Mouse (Mus musculus): ENCODE measurements around the gene Asna1. TPM values are rescaled to one million over a fixed set of nuclear protein-coding genes. Genes with fewer than 3 reads are reported as not detected.
A peak's percentile ranks its signal among the peaks of the same experiment; 100 is the strongest.

Gene Asna1
- polyA plus RNA-seq, 1 experiment from 2014 or later, result 129 TPM

DNA sequence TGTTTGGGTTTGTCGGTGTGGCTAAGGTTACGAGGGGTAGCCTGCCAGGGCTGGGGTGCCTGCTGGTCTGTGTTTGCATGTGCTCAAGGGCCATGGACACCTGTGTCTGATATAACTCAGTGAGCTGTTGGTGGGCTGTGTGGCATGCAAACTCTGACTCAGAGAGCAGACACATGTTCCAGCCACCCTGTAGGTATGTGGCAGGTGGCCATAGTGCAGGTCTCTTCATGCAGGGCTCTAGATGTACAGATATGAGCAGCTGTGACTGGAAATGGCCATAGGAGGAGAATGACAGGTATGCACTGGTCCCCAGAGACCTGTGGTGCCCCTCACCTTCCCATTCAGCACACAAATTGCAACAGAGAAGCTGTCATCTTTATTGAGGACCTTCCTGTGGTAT, 42.1 kb upstream of the Asna1 start:
- Histone ChIP-seq H3K36me3 (ENCODE audit: control insufficient read depth, insufficient read depth, low read length) (no peaks in the 10 kb centered on the region), H3K9ac (ENCODE audit: low read length) (no peak overlapping the region), H3K4me3 (ENCODE audit: low read depth, low read length) (no peak overlapping the region), H3K9me3 (ENCODE audit: control insufficient read depth, low read length) (no peaks in the 10 kb centered on the region), H3K27me3 (ENCODE audit: control insufficient read depth, insufficient read depth, low read length) (no peaks in the 10 kb centered on the region), H3K27ac (ENCODE audit: low read depth, low read length) (no peak overlapping the region), H3K4me1 (ENCODE audit: control insufficient read depth, insufficient read depth, low read length) (peaks cover under 1% of the 10 kb centered on the region), H3K4me2 (no peak overlapping the region)
- ATAC-seq (ENCODE audit: low FRiP score), result no peak
- WGBS, result 96% methylated on average over 2 of the region's 2 CpGs
- DNase-seq (ENCODE audit: low spot score, missing footprints), result no peak

DNA sequence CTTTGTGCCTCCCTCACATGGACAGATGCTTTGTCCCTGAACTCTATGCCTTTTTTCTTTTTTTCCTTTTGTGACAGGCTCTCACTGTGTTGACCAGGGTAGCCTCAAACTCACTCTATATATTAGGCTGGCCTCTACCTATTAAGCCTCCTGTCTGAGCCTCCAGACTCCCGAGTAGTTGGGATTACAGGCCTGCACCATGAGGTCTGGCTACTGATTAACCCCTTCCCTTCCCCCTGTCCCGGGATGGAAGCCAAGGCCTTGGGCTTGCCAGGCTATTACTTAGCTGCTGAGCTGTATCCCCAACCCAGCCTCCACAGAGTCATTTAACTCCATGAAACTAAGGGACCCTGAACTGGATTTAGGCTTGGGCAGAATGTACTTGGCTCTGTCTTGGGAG, 40.1 kb upstream of the Asna1 start:
- WGBS, result 33% methylated on average over 2 of the region's 2 CpGs
- no peaks in the 10 kb centered on the region for H3K36me3 ChIP-seq (ENCODE audit: control insufficient read depth, insufficient read depth, low read length)
- no peaks in the 10 kb centered on the region for H3K9me3 ChIP-seq (ENCODE audit: control insufficient read depth, low read length)

DNA sequence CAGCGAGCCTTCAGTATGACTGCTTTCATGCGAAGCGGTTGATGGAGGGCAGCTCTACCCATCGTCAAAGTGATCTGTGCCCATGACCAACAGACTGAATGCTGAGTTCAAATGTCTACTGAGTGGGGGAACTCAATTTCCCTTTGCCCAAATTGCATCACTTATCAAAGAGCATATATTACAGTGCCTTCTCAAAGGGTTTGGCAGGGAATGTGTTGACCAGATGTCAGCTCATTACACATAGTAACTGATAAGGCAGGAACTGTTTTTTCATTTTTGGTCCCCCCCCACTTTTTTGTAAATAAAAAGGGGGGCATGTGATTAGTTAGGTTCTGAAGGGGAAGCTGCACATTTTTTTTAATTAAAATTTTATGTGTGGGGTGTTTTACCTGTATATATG, 37.5 kb upstream of the Asna1 start:
- peaks cover 6% of the 10 kb centered on the region; the same call in 1 of the 2 replicates for H3K4me1 ChIP-seq (ENCODE audit: control insufficient read depth, insufficient read depth, low read length)
- H3K4me2 ChIP-seq, result no peak overlapping the region
- H3K27ac ChIP-seq (ENCODE audit: low read depth, low read length), result no peak overlapping the region
- no peaks in the 10 kb centered on the region for H3K36me3 ChIP-seq (ENCODE audit: control insufficient read depth, insufficient read depth, low read length)
- no peak overlapping the region for H3K9ac ChIP-seq (ENCODE audit: low read length)
- H3K27me3 ChIP-seq (ENCODE audit: control insufficient read depth, insufficient read depth, low read length), result no peaks in the 10 kb centered on the region
- no peak overlapping the region for H3K4me3 ChIP-seq (ENCODE audit: low read depth, low read length)
- no peaks in the 10 kb centered on the region for H3K9me3 ChIP-seq (ENCODE audit: control insufficient read depth, low read length)
- ATAC-seq (ENCODE audit: low FRiP score) (no peak), DNase-seq (ENCODE audit: low spot score, missing footprints) (peak; percentile 41)
- 97% methylated on average over 4 of the region's 4 CpGs for WGBS

More for the DNA sequence above, 40.1 kb upstream of the Asna1 start:
- ATAC-seq (ENCODE audit: low FRiP score) (no peak), DNase-seq (ENCODE audit: low spot score, missing footprints) (no peak)
- no peaks in the 10 kb centered on the region for H3K27me3 ChIP-seq (ENCODE audit: control insufficient read depth, insufficient read depth, low read length)
- H3K27ac ChIP-seq (ENCODE audit: low read depth, low read length), result no peak overlapping the region
- no peak overlapping the region for H3K4me3 ChIP-seq (ENCODE audit: low read depth, low read length)
- peaks cover 5% of the 10 kb centered on the region; the same call in 1 of the 2 replicates for H3K4me1 ChIP-seq (ENCODE audit: control insufficient read depth, insufficient read depth, low read length)
- no peak overlapping the region for H3K9ac ChIP-seq (ENCODE audit: low read length)
- no peak overlapping the region for H3K4me2 ChIP-seq

DNA sequence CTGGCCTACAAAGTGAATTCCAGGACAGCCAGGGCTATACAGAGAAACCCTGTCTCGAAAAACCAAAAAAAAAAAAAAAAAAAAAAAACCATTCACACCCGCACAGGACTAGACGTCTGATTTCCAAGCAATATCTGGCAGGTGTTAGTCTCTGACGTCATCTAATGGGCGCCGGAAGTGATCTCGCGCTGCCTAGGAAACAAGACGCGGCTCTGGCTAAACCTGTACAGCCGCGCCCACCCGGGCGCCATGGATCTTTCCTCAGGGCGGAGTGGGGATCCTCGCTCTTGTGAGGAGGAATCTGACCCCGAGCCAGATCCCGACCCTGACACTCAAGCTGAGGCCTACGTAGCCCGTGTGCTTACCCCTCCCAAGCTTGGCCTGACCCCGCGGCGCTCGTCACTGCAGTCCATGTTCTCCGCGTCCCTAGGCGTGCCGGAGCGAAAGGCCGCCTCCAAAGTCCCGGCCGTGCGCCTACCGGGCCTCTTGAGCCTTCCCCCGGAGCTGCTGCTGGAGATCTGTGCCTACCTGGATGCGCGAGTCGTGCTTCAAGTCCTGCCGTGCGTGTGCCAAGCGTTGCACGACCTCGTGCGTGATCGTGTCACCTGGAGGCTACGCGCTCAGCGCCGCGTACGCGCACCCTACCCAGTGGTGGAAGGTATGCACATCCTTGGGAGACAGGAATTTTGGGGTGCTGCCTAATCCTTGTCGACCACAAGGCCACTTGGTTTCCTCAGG, 35.0 kb upstream of the Asna1 start, which contains the start of gene Fbxw9:
Gene Fbxw9 (plus strand): TSS at position 177 of the 738 bp plus-strand sequence.
- Histone ChIP-seq H3K4me1 (ENCODE audit: control insufficient read depth, insufficient read depth, low read length) (peaks cover 6% of the 10 kb centered on the region; the same call in 1 of the 2 replicates), H3K36me3 (ENCODE audit: control insufficient read depth, insufficient read depth, low read length) (peaks cover 8% of the 10 kb centered on the region; the same call in 1 of the 2 replicates), H3K9me3 (ENCODE audit: control insufficient read depth, low read length) (no peaks in the 10 kb centered on the region), H3K9ac (ENCODE audit: low read length) (peak within 1 kb of the TSS; percentile 80), H3K4me2 (peak within 1 kb of the TSS; percentile 97), H3K27me3 (ENCODE audit: control insufficient read depth, insufficient read depth, low read length) (no peaks in the 10 kb centered on the region), H3K27ac (ENCODE audit: low read depth, low read length) (no peak within 1 kb of the TSS), H3K4me3 (ENCODE audit: low read depth, low read length) (peak within 1 kb of the TSS; percentile 82)
- DNase-seq (ENCODE audit: low spot score, missing footprints) (peak; percentile 99), ATAC-seq (ENCODE audit: low FRiP score) (peak; percentile 92)
- whole genome bisulfite sequencing, result under 1% methylated on average over 52 of the region's 53 CpGs

DNA sequence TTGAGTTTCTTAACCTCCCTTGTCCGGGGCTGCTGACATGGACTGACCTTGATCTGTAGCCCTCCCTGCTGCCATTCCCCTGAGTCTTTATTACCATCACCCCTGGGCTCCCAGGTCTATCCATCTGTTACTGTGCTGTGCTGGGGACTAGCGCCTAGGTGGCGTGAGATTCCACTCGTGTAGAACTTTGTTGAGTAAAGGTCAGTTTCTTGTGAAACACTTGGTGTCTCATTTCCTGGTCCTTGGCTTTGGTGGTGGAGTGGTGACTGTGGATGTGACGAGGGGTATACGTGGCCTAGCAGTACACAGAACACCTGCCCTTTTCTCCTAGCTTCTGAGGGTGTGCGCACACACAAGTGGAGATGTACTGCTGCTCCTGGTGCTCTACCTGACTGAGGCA, 32.3 kb upstream of the Asna1 start:
- no peaks in the 10 kb centered on the region for H3K27me3 ChIP-seq (ENCODE audit: control insufficient read depth, insufficient read depth, low read length)

DNA sequence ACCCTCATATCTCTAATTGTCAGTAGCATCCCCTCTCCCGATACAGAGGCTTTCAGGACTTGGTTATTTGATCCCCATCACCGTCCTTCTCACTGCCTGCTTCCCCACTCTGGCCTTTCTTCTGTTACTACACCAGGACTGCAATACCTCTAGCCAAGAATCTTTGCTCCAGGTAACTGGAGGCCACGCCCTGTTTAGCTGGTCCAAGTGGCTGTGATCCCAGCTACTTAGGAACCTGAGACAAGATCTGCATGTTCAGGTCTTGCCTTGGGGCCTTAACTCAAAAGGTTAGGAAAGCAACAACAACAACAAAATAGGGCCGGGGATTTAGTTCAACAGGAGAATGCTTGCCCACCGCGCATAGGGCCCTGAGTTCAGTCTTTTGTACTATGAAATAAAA, 18.5 kb upstream of the Asna1 start:
- Histone ChIP-seq H3K27me3 (ENCODE audit: control insufficient read depth, insufficient read depth, low read length) (no peaks in the 10 kb centered on the region), H3K27ac (ENCODE audit: low read depth, low read length) (no peak overlapping the region), H3K9me3 (ENCODE audit: control insufficient read depth, low read length) (no peaks in the 10 kb centered on the region), H3K4me2 (no peak overlapping the region), H3K4me3 (ENCODE audit: low read depth, low read length) (no peak overlapping the region), H3K9ac (ENCODE audit: low read length) (no peak overlapping the region), H3K4me1 (ENCODE audit: control insufficient read depth, insufficient read depth, low read length) (peaks cover 4% of the 10 kb centered on the region), H3K36me3 (ENCODE audit: control insufficient read depth, insufficient read depth, low read length) (peaks cover 23% of the 10 kb centered on the region; the same call in 1 of the 2 replicates)
- DNase-seq (ENCODE audit: low spot score, missing footprints) (no peak), ATAC-seq (ENCODE audit: low FRiP score) (no peak)
- 90% methylated on average over 6 of the region's 6 CpGs for WGBS

More for the DNA sequence above, 32.3 kb upstream of the Asna1 start:
- Histone ChIP-seq H3K9ac (ENCODE audit: low read length) (no peak overlapping the region), H3K4me3 (ENCODE audit: low read depth, low read length) (no peak overlapping the region), H3K4me2 (no peak overlapping the region), H3K4me1 (ENCODE audit: control insufficient read depth, insufficient read depth, low read length) (peaks cover 6% of the 10 kb centered on the region; the same call in 1 of the 2 replicates), H3K36me3 (ENCODE audit: control insufficient read depth, insufficient read depth, low read length) (peaks cover 27% of the 10 kb centered on the region), H3K9me3 (ENCODE audit: control insufficient read depth, low read length) (no peaks in the 10 kb centered on the region), H3K27ac (ENCODE audit: low read depth, low read length) (no peak overlapping the region)
- no peak for ATAC-seq (ENCODE audit: low FRiP score)
- 82% methylated on average over 7 of the region's 7 CpGs for WGBS
- DNase-seq (ENCODE audit: low spot score, missing footprints), result no peak

DNA sequence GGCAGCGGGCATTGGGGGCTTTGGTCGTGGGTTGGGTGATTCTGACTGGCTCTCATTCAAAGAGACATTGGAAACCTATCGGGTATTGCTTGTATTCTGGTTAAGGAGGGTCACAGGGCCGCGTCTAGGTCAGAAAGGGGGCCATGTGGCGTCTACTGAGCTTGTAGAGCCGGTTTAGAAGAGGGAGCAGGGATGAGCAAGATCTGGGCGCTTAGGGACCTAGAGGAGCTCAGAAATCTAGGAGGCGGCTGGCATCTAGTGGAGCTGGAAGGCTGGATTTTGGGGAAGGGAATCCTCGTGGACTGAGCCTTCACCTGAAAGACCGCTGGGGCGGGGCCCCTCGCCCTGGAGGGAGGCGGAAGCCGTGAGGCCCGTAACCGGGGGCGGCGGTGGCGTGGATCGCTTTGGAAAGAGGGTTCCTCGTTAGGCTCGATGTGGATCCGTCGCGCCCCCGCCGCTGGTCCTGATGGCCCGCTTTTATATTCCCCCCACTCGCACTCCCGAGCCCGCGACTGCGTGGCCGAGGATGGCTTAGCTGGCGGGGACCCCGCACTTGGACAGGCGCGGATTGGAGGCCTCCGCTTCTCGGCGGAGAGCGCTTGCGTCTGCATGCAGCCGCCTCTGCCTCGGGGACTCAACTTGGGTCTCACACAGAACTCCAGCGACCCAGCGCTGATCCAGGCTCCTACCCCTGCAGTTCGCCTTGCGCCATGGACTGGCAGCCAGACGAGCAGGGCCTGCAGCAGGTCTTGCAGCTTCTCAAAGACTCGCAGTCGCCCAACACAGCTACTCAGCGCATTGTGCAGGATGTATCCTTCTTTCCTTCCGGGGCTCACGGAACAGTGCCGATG, 12.8 kb upstream of the Asna1 start:
- peaks cover 11% of the 10 kb centered on the region; the same call in 1 of the 2 replicates for H3K36me3 ChIP-seq (ENCODE audit: control insufficient read depth, insufficient read depth, low read length)
- ATAC-seq (ENCODE audit: low FRiP score), result peak; percentile 20
- peaks cover 21% of the 10 kb centered on the region for H3K4me1 ChIP-seq (ENCODE audit: control insufficient read depth, insufficient read depth, low read length)

DNA sequence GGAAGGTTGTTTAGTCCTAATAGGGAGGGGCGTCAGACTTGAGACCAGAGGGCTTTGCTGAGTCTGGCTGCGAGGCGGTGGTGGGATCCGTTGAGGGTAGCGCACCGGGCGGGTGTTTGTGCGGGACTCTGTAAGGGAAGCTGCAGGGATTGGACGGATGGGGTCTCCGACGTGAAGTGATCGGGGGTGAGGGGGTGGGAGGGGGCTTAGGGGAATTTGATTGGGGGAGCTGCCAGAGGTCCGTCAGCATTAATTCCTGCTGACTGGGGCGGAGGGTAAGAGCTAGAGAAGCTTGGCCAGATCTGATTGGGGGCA, 12.2 kb upstream of the Asna1 start:
- peaks cover 10% of the 10 kb centered on the region; the same call in 1 of the 2 replicates for H3K36me3 ChIP-seq (ENCODE audit: control insufficient read depth, insufficient read depth, low read length)
- WGBS, result under 1% methylated on average over 14 of the region's 14 CpGs
- H3K4me3 ChIP-seq (ENCODE audit: low read depth, low read length), result peak overlapping the region; percentile 80
- ATAC-seq (ENCODE audit: low FRiP score) (peak; percentile 75), DNase-seq (ENCODE audit: low spot score, missing footprints) (no peak)
- peaks cover 21% of the 10 kb centered on the region for H3K4me1 ChIP-seq (ENCODE audit: control insufficient read depth, insufficient read depth, low read length)
- peak overlapping the region; percentile 99 for H3K27ac ChIP-seq (ENCODE audit: low read depth, low read length)
- H3K9ac ChIP-seq (ENCODE audit: low read length), result peak overlapping the region; percentile 76
- H3K4me2 ChIP-seq, result peak overlapping the region; percentile 64
- no peaks in the 10 kb centered on the region for H3K9me3 ChIP-seq (ENCODE audit: control insufficient read depth, low read length)
- H3K27me3 ChIP-seq (ENCODE audit: control insufficient read depth, insufficient read depth, low read length), result no peaks in the 10 kb centered on the region

More for the DNA sequence above, 12.8 kb upstream of the Asna1 start:
- Histone ChIP-seq H3K9ac (ENCODE audit: low read length) (peak overlapping the region; percentile 76), H3K4me3 (ENCODE audit: low read depth, low read length) (peak overlapping the region; percentile 80), H3K9me3 (ENCODE audit: control insufficient read depth, low read length) (no peaks in the 10 kb centered on the region), H3K4me2 (peak overlapping the region; percentile 64), H3K27ac (ENCODE audit: low read depth, low read length) (peak overlapping the region; percentile 99), H3K27me3 (ENCODE audit: control insufficient read depth, insufficient read depth, low read length) (no peaks in the 10 kb centered on the region)
- 1% methylated on average over 56 of the region's 57 CpGs for WGBS
- peak; percentile 95 for DNase-seq (ENCODE audit: low spot score, missing footprints)

All from midbrain, embryonic 11.5 days (tissue).